Mouse (Mus musculus): ENCODE measurements around the gene Kiss1r.

Kiss1r gene

GRCm38 (mm10) chr10:79970415-79971182 is 53.8 kb downstream of the Kiss1r start, which contains the start of gene Grin3b:
Grin3b (plus strand) TSS chr10:79970715.
- no peak for DNase-seq (ENCODE audit: low spot score)

DNA sequence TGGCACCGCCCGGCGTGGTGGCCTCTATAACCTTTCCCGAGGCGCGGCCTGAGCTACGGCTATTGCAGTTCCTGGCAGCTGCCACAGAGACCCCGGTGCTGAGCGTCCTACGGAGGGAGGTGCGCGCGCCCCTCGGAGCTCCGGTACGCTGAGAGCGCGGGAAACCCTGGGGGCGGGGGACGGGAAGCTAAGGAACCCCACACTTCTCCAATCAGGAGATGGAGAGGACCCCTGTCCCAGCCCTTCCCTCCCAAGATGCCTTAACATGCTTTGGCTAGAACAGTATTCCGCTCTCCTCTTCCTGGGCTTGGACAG is 54.4 kb downstream of the Kiss1r start:
- no peak for DNase-seq (ENCODE audit: low spot score)

Data from ovary, postnatal 36 days (tissue).